Mouse (Mus musculus): ENCODE results near the gene Lalba. TPM values are rescaled to one million over a fixed set of nuclear protein-coding genes. Genes with fewer than 3 reads are reported as not detected.
"Not testable (repeated sequence)": the region's sequence is repeated elsewhere in the genome, so short reads cannot be mapped to it uniquely, and the experiment has no call there.

Gene Lalba
- polyA plus RNA-seq, 1 experiment from 2014 or later, result not detected

DNA sequence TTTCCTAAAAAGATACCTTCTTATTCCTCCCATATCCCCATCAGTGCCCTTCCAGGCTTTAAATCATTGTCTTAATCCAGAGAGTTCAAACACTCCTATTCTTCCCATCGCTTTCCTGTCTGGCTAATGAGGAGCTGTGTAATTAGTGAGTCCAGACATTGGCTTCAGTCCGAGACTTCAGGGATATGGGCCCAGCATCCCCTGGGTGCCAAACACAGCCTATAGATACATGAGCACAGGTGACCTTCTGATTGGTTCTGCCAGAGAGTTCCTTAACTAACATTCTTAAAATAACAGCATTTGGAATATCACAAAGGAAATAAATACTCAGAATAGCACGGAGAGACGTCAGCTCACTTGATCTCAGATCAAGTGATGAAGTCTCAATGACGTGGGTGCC is 51.6 kb downstream of the Lalba start, which contains the start of gene Olfr282:
TSS of gene Olfr282 (plus strand) at position 301 of the 400 bp plus-strand sequence.
- ATAC-seq (ENCODE audit: low read depth); DNase-seq; H3K4me3 ChIP-seq (replicated peaks); H3K36me3 ChIP-seq; H3K27ac ChIP-seq; H3K4me2 ChIP-seq; H3K9ac ChIP-seq; H3K4me1 ChIP-seq (replicated peaks); H3K9me3 ChIP-seq (replicated peaks); H3K27me3 ChIP-seq: not testable (repeated sequence)
- 63% methylated on average over 5 of the region's 5 CpGs for WGBS (ENCODE audit: insufficient replicate concordance)

Small RNA genes lying within 50 kb of the gene (microRNA-seq; reads per million reads assigned to microRNA genes)
- 0.88 reads per million for gene Mir1291

Other genes starting within 250 kb of the Lalba start
- not detected in 2 replicates for gene Olfr286, start 248.3 kb downstream of the Lalba start, polyA plus RNA-seq (2015; fragmentation: Nextera tagmentation; extraction: Ambion mirVana)
- not detected in 2 replicates for gene H1fnt, start 225.4 kb downstream of the Lalba start, polyA plus RNA-seq (2015; fragmentation: Nextera tagmentation; extraction: Ambion mirVana)
- gene Zfp641, start 186.6 kb downstream of the Lalba start, polyA plus RNA-seq (2015; fragmentation: Nextera tagmentation; extraction: Ambion mirVana), result 0.06 TPM in 1 of 2 replicates, not detected in the other
- not detected in 2 replicates for gene Olfr285, start 165.4 kb downstream of the Lalba start, polyA plus RNA-seq (2015; fragmentation: Nextera tagmentation; extraction: Ambion mirVana)
- gene Olfr284, start 141.7 kb downstream of the Lalba start, polyA plus RNA-seq (2015; fragmentation: Nextera tagmentation; extraction: Ambion mirVana), result not detected in 2 replicates
- gene Olfr283, start 101.8 kb downstream of the Lalba start, polyA plus RNA-seq (2015; fragmentation: Nextera tagmentation; extraction: Ambion mirVana), result not detected in 2 replicates
- gene Olfr282, start 51.5 kb downstream of the Lalba start, polyA plus RNA-seq (2015; fragmentation: Nextera tagmentation; extraction: Ambion mirVana), result not detected in 2 replicates
- not detected in 2 replicates for gene Olfr281, start 30.1 kb downstream of the Lalba start, polyA plus RNA-seq (2015; fragmentation: Nextera tagmentation; extraction: Ambion mirVana)
- not detected in 2 replicates for gene OR5BS1P, start 12.8 kb downstream of the Lalba start, polyA plus RNA-seq (2015; fragmentation: Nextera tagmentation; extraction: Ambion mirVana)
- gene Olfr279, start 9.7 kb upstream of the Lalba start, polyA plus RNA-seq (2015; fragmentation: Nextera tagmentation; extraction: Ambion mirVana), result not detected in 2 replicates
- gene Kansl2, start 51.5 kb upstream of the Lalba start, polyA plus RNA-seq (2015; fragmentation: Nextera tagmentation; extraction: Ambion mirVana), result 49.7 and 54.6 TPM in 2 replicates
- 27.4 and 34.3 TPM in 2 replicates for gene Ccnt1, start 88.2 kb upstream of the Lalba start, polyA plus RNA-seq (2015; fragmentation: Nextera tagmentation; extraction: Ambion mirVana)
- gene 4930415O20Rik, start 88.3 kb upstream of the Lalba start, polyA plus RNA-seq (2015; fragmentation: Nextera tagmentation; extraction: Ambion mirVana), result not detected in 2 replicates
- gene Adcy6, start 127.4 kb upstream of the Lalba start, polyA plus RNA-seq (2015; fragmentation: Nextera tagmentation; extraction: Ambion mirVana), result 5.2 and 6.2 TPM in 2 replicates
- 1.4 and 1.5 TPM in 2 replicates for gene Cacnb3, start 148.1 kb upstream of the Lalba start, polyA plus RNA-seq (2015; fragmentation: Nextera tagmentation; extraction: Ambion mirVana)
- 14.7 and 15.5 TPM in 2 replicates for gene Ddx23, start 180.2 kb upstream of the Lalba start, polyA plus RNA-seq (2015; fragmentation: Nextera tagmentation; extraction: Ambion mirVana)
- gene Rnd1, start 194.7 kb upstream of the Lalba start, polyA plus RNA-seq (2015; fragmentation: Nextera tagmentation; extraction: Ambion mirVana), result 0.35 and 0.37 TPM in 2 replicates
- 0.06 TPM in 1 of 2 replicates, not detected in the other for gene Ccdc65, start 225.5 kb upstream of the Lalba start, polyA plus RNA-seq (2015; fragmentation: Nextera tagmentation; extraction: Ambion mirVana)
- gene Fkbp11, start 245.5 kb upstream of the Lalba start, polyA plus RNA-seq (2015; fragmentation: Nextera tagmentation; extraction: Ambion mirVana), result 91.3 and 91.7 TPM in 2 replicates

All from liver, embryonic 13.5 days (tissue).